Mouse (Mus musculus) forebrain, embryonic 13.5 days (tissue): ENCODE results near the gene Abca5. TPM values are rescaled to one million over a fixed set of nuclear protein-coding genes. Genes with fewer than 3 reads are reported as not detected.

ENCODE experiments used
- ATAC-seq: fragments of 200-750 bp; cut with Nextera tagmentation; 2 replicates; pipeline ENCODE4 v1.8.0; 2017
- H3K27ac ChIP-seq: fragments of 300-500 bp; sonication (generic); 2 replicates; pipeline ENCODE4 v1.5.1; 2015; ENCODE audit warnings: inconsistent platforms, mild to moderate bottlenecking, moderate library complexity
- H3K27me3 ChIP-seq: fragments of 300-500 bp; sonication (generic); 2 replicates; pipeline ENCODE4 v1.6.1; 2015; ENCODE audit warnings: mild to moderate bottlenecking, inconsistent platforms
- H3K36me3 ChIP-seq: fragments of 300-500 bp; sonication (generic); 2 replicates; pipeline ENCODE4 v1.6.1; 2015; ENCODE audit warnings: mild to moderate bottlenecking, inconsistent platforms; ENCODE audit not compliant: poor library complexity, severe bottlenecking
- H3K4me1 ChIP-seq: fragments of 300-500 bp; sonication (generic); 2 replicates; pipeline ENCODE4 v1.6.1; 2015; ENCODE audit warnings: inconsistent platforms
- H3K4me2 ChIP-seq: fragments of 300-500 bp; sonication (generic); 2 replicates; pipeline ENCODE4 v1.6.1; 2015; ENCODE audit warnings: inconsistent platforms, mild to moderate bottlenecking, moderate library complexity
- H3K4me3 ChIP-seq: fragments of 300-500 bp; sonication (generic); 2 replicates; pipeline ENCODE4 v1.5.1; 2015; ENCODE audit warnings: mild to moderate bottlenecking, inconsistent platforms
- H3K9ac ChIP-seq: fragments of 300-500 bp; sonication (generic); 2 replicates; pipeline ENCODE4 v1.6.1; 2015; ENCODE audit warnings: mild to moderate bottlenecking, inconsistent platforms
- H3K9me3 ChIP-seq: fragments of 300-500 bp; sonication (generic); replicated peaks from 2 replicates; pipeline ENCODE4 v1.6.1; 2016; ENCODE audit warnings: inconsistent platforms
- WGBS: fragments of 180-500 bp; shearing (Covaris S2); methylation state at CpG from one replicate; pipeline ENCODE4 v1.1.7; 2015; 5-methylcytosine and 5-hydroxymethylcytosine counted together
- polyA plus RNA-seq: library from polyadenylated mRNA; unstranded; fragments of >200 nt; fragmentation: Nextera tagmentation; extraction: Ambion mirVana; gene quantifications from 2 replicates; pipeline ENCODE4 v1.2.1, GENCODE M21; 2015

Abca5 gene
- polyA plus RNA-seq, result 4.8 and 5.7 TPM in 2 replicates

DNA sequence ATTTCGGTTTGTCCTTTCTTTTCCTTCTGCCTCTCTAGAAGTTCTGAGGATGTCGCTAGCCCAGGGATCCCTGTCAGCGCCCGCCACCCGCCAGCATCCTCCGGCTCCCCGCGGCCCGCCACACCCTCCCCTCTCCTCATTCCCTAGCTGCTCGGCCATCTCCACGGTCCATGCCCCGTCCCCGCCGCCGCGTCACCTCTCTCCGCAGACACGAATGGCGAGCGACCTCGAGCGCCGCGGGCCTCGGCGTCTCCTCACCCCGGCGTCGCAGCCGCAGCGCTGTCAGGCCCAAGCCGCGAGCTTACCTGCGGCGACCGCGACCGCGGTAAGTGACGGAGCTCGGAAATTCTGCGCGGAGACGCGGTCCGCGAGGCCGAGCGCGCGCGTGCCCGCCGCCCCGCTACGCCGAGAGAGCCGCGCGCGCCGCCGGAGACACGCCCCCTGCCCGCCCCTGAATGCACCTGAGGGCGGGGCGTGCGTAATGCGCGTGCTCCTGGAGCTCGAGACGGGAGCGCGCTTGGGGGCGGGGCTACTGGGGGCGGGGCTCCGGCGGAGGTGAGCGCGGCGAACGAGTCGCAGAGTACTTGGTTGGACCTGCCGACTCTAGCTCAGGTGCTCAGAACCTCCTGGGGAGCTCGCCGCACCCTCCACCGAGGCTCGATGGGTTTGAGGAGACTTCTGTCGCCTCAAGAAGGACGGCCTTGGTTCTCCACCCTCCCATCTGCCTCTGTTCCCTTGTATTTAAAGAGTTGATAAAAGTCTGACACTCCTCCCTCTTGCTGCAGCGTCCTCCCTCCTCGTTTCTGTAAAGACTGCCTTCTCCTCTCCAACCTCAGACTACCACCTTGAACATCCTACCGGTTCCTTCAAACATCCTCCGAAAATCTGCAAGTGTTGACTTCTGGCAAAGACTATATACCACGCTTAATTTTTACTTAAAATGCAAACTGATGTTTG, at the start of gene Abca5:
Gene Abca5 (minus strand): TSS at position 428 of the 957 bp plus-strand sequence.
- Histone ChIP-seq H3K27ac (no peak within 1 kb of the TSS), H3K27me3 (peaks cover 5% of the 10 kb centered on the region), H3K4me3 (peak within 1 kb of the TSS; percentile 76), H3K36me3 (no peaks in the 10 kb centered on the region), H3K9me3 (no peaks in the 10 kb centered on the region), H3K4me2 (peak within 1 kb of the TSS; percentile 77), H3K9ac (peak within 1 kb of the TSS; percentile 77), H3K4me1 (0 out of 2 replicates have a peak, but pooled peaks cover 5% of the 10 kb centered on the region)
- peak; percentile 93 for ATAC-seq
- WGBS, result 1% methylated on average over 89 of the region's 95 CpGs

DNA sequence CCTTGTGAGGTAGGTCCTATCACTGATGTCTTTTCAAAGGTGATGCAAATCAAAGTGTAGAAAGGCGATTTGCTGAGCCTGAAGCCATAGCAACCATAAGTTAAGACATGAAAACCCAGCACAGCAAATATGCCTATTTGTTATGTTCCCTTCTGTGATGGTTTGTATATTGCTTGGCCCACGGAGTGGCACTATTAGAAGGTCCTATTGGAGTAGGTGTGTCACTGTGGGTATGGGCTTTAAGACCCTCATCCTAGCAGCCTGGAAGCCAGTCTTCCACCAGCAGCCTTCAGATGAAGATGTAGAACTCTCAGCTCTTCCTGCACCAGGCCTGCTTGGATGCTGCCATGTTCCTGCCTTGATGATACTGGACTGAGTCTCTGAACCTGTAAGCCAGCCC, 48.0 kb upstream of the Abca5 start:
- no peak for ATAC-seq
- 83% methylated on average over 2 of the region's 2 CpGs for WGBS
- H3K4me2 ChIP-seq, result no peak overlapping the region
- no peaks in the 10 kb centered on the region for H3K27me3 ChIP-seq
- no peaks in the 10 kb centered on the region for H3K36me3 ChIP-seq
- H3K27ac ChIP-seq, result no peak overlapping the region
- no peak overlapping the region for H3K9ac ChIP-seq
- H3K4me1 ChIP-seq, result no peaks in the 10 kb centered on the region
- no peak overlapping the region for H3K4me3 ChIP-seq
- H3K9me3 ChIP-seq, result no peaks in the 10 kb centered on the region

DNA sequence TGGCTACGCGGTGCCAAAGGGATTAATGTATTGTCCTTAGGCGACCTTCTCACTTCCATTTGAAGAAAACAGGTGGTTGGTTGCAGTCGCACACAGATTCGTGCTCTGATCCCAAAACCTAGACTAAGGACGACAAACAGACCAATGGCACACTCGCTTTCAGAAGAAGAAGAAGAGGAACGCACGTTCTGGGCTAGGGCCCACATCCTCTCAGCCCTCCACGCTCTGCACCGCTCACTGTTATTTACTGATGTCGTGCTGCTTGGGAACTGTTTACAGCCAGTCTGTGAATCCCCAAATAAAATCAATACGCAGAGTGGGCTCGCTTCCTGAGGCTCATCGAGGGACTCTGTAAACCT, 42.8 kb upstream of the Abca5 start:
- H3K27ac ChIP-seq, result no peak overlapping the region
- peaks cover 9% of the 10 kb centered on the region for H3K4me1 ChIP-seq
- H3K36me3 ChIP-seq, result no peaks in the 10 kb centered on the region
- H3K9ac ChIP-seq, result no peak overlapping the region
- H3K4me3 ChIP-seq, result peak overlapping the region; percentile 30
- ATAC-seq, result peak; percentile 41; the same call in 1 of the 2 replicates
- WGBS, result 35% methylated on average over 15 of the region's 15 CpGs
- peak overlapping the region; percentile 65 for H3K4me2 ChIP-seq
- no peaks in the 10 kb centered on the region; the same call in 1 of the 2 replicates for H3K27me3 ChIP-seq
- H3K9me3 ChIP-seq, result no peaks in the 10 kb centered on the region

- Histone ChIP-seq H3K27ac (no peak overlapping the region), H3K36me3 (no peaks in the 10 kb centered on the region), H3K27me3 (no peaks in the 10 kb centered on the region; the same call in 1 of the 2 replicates), H3K4me2 (peak overlapping the region; percentile 65), H3K9me3 (no peaks in the 10 kb centered on the region), H3K4me1 (peaks cover 9% of the 10 kb centered on the region), H3K4me3 (peak overlapping the region; percentile 30), H3K9ac (peak overlapping the region; percentile 45; the same call in 1 of the 2 replicates)
- ATAC-seq, result peak; percentile 80
- WGBS, result 10% methylated on average over 20 of the region's 20 CpGs
Observed at GRCm38 (mm10) chr11:110379661-110380309, 42.3 kb upstream of the Abca5 start.

DNA sequence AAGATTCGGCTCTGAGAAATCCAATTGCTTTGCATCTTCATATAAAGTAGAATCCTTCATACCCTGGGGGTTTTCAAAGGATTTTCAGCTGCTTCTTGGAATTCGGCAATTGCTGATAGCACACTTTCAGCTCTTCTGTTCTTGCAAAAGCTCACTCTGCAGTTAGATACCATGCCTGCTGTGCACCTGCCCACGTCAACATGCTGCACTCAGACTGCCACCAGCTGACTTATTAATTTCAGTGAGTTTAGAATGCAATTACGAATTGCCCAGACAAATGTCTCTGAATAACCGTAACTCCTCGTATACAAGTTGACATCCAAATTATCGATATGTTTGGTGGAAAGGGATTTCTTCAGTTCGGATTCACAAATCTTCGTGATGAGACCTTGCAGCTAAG, 36.5 kb upstream of the Abca5 start:
- Histone ChIP-seq H3K4me3 (no peak overlapping the region), H3K4me2 (no peak overlapping the region), H3K27me3 (no peaks in the 10 kb centered on the region; the same call in 1 of the 2 replicates), H3K4me1 (no peaks in the 10 kb centered on the region), H3K27ac (no peak overlapping the region), H3K9me3 (no peaks in the 10 kb centered on the region), H3K9ac (no peak overlapping the region), H3K36me3 (no peaks in the 10 kb centered on the region)
- no peak for ATAC-seq
- WGBS, result 84% methylated on average over 9 of the region's 9 CpGs

GRCm38 (mm10) chr11:110372266-110372954, 34.9 kb upstream of the Abca5 start:
- 83% methylated on average over 15 of the region's 15 CpGs for WGBS
- Histone ChIP-seq H3K36me3 (no peaks in the 10 kb centered on the region), H3K27ac (no peak overlapping the region), H3K9ac (no peak overlapping the region), H3K4me2 (no peak overlapping the region), H3K4me3 (no peak overlapping the region), H3K27me3 (no peaks in the 10 kb centered on the region), H3K9me3 (no peaks in the 10 kb centered on the region), H3K4me1 (no peaks in the 10 kb centered on the region)
- ATAC-seq, result no peak

DNA sequence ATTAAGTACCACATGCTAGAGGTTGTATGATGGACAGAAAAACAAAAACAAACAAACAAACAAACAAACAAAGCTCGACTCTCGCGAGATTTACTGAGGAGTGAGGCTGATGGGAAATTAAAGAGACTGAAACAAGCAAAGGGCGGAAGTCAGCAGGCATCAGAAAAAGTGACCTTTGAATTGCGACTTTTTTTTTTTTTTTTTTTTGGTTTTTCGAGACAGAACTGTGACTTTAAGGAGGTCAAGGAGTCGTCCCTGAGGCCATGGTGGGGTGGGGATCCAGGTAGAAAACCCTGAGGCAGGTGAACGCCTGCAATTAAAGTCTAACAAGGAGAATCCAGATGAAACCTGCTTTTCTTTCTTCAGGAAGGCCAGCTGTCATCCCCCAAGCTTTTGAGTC, 34.3 kb upstream of the Abca5 start:
- H3K9ac ChIP-seq, result no peak overlapping the region

GRCm38 (mm10) chr11:110369312-110370019, 31.9 kb upstream of the Abca5 start:
- Histone ChIP-seq H3K4me1 (no peaks in the 10 kb centered on the region), H3K4me3 (no peak overlapping the region), H3K9ac (no peak overlapping the region), H3K4me2 (no peak overlapping the region), H3K9me3 (no peaks in the 10 kb centered on the region), H3K27ac (no peak overlapping the region), H3K36me3 (no peaks in the 10 kb centered on the region), H3K27me3 (no peaks in the 10 kb centered on the region)
- WGBS, result 20% methylated on average over 15 of the region's 15 CpGs
- ATAC-seq, result no peak

More for the DNA sequence above, 34.3 kb upstream of the Abca5 start:
- ATAC-seq, result no peak
- 71% methylated on average over 8 of the region's 8 CpGs for WGBS
- no peak overlapping the region for H3K27ac ChIP-seq
- H3K9me3 ChIP-seq, result no peaks in the 10 kb centered on the region
- H3K4me3 ChIP-seq, result no peak overlapping the region
- no peaks in the 10 kb centered on the region for H3K27me3 ChIP-seq
- no peaks in the 10 kb centered on the region for H3K4me1 ChIP-seq
- no peaks in the 10 kb centered on the region for H3K36me3 ChIP-seq
- no peak overlapping the region for H3K4me2 ChIP-seq

GRCm38 (mm10) chr11:110367638-110368037, 30.1 kb upstream of the Abca5 start:
- Histone ChIP-seq H3K27ac (no peak overlapping the region), H3K4me2 (no peak overlapping the region), H3K36me3 (no peaks in the 10 kb centered on the region), H3K9ac (no peak overlapping the region), H3K9me3 (no peaks in the 10 kb centered on the region), H3K4me3 (no peak overlapping the region), H3K4me1 (no peaks in the 10 kb centered on the region), H3K27me3 (no peaks in the 10 kb centered on the region)
- no peak for ATAC-seq
- 93% methylated on average over 13 of the region's 13 CpGs for WGBS

DNA sequence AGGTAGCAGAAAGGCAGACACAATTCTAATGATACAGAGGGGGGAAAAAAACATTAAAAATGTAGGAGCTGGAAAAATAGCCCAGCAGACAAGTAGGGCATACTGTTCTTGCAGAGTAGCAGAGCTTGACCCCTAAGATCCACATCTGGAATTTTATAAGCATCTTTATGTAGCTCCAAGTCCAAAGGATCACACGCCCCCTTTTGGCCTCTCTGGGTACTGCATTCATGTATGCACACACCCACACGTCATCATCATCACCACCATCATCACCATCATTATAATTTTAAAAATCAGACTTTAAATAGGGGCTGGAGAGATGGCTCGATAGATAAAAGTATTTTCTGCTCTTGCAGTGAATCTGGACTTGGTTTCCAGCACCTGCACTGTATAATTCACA, 29.4 kb upstream of the Abca5 start:
- Histone ChIP-seq H3K4me2 (no peak overlapping the region), H3K9ac (no peak overlapping the region), H3K27me3 (no peaks in the 10 kb centered on the region), H3K4me1 (no peaks in the 10 kb centered on the region), H3K4me3 (no peak overlapping the region), H3K27ac (no peak overlapping the region), H3K9me3 (no peaks in the 10 kb centered on the region), H3K36me3 (no peaks in the 10 kb centered on the region)
- 86% methylated on average over 3 of the region's 3 CpGs for WGBS
- ATAC-seq, result no peak

DNA sequence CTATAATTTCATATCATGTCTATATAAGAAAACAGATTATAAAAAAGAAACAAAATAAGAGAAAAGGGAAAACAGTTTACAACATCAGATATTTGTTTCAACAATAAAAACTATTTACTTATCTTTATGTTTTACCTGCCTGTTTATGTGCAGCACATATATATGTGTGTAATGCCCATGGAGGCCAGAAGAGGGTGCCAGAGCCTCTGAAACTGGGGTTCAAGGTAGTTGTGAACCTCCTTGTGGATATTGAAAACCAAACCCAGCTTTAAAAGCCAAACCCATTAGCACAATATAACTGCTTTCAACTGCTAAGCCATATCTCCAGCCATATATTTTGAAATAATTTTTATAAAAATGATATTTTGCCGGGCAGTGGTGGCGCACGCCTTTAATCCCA, 27.5 kb upstream of the Abca5 start:
- Histone ChIP-seq H3K9me3 (no peaks in the 10 kb centered on the region), H3K36me3 (no peaks in the 10 kb centered on the region), H3K27me3 (no peaks in the 10 kb centered on the region), H3K9ac (no peak overlapping the region), H3K4me2 (no peak overlapping the region), H3K27ac (no peak overlapping the region), H3K4me3 (no peak overlapping the region), H3K4me1 (no peaks in the 10 kb centered on the region)
- no peak for ATAC-seq
- WGBS, result 74% methylated on average over 3 of the region's 3 CpGs
